Mouse (Mus musculus) neural tube, embryonic 15.5 days (tissue): ENCODE data around the gene Elmsan1. TPM values are rescaled to one million over a fixed set of nuclear protein-coding genes. Genes with fewer than 3 reads are reported as not detected.

Experiments
- ATAC-seq: fragments of 200-750 bp; cut with Nextera tagmentation; 2 replicates; pipeline ENCODE4 v1.8.0; 2017; ENCODE audit warnings: mild to moderate bottlenecking, moderate TSS enrichment, moderate library complexity; ENCODE audit not compliant: low FRiP score
- H3K27ac ChIP-seq: fragments of 300-500 bp; sonication (generic); replicated peaks from 2 replicates; pipeline ENCODE4 v1.5.1; 2015; ENCODE audit warnings: mild to moderate bottlenecking, inconsistent platforms
- H3K27me3 ChIP-seq: fragments of 300-500 bp; sonication (generic); replicated peaks from 2 replicates; pipeline ENCODE4 v1.6.1; 2015; ENCODE audit warnings: inconsistent platforms
- H3K36me3 ChIP-seq: fragments of 300-500 bp; sonication (generic); 2 replicates; pipeline ENCODE4 v1.6.1; 2015; ENCODE audit warnings: inconsistent platforms
- H3K4me1 ChIP-seq: fragments of 300-500 bp; sonication (generic); 2 replicates; pipeline ENCODE4 v1.6.1; 2015; ENCODE audit warnings: inconsistent platforms
- H3K4me2 ChIP-seq: fragments of 300-500 bp; sonication (generic); 2 replicates; pipeline ENCODE4 v1.6.1; 2015; ENCODE audit warnings: inconsistent platforms, mild to moderate bottlenecking, moderate library complexity
- H3K4me3 ChIP-seq: fragments of 300-500 bp; sonication (generic); replicated peaks from 2 replicates; pipeline ENCODE4 v1.5.1; 2015; ENCODE audit warnings: mild to moderate bottlenecking, inconsistent platforms
- H3K9ac ChIP-seq: fragments of 300-500 bp; sonication (generic); replicated peaks from 2 replicates; pipeline ENCODE4 v1.6.1; 2015; ENCODE audit warnings: mild to moderate bottlenecking, inconsistent platforms
- H3K9me3 ChIP-seq: fragments of 300-500 bp; sonication (generic); replicated peaks from 2 replicates; pipeline ENCODE4 v1.6.1; 2016; ENCODE audit warnings: inconsistent platforms
- WGBS: fragments of 180-500 bp; shearing (Covaris S2); methylation state at CpG from one replicate; pipeline ENCODE4 v1.1.7; 2015; ENCODE audit warnings: mixed read lengths; 5-methylcytosine and 5-hydroxymethylcytosine counted together
- polyA plus RNA-seq: library from polyadenylated mRNA; unstranded; fragments of >200 nt; fragmentation: Nextera tagmentation; extraction: Ambion mirVana; gene quantifications from 2 replicates; pipeline ENCODE4 v1.2.1, GENCODE M21; 2015

Elmsan1 gene
- polyA plus RNA-seq, 1 experiment from 2014 or later: 4.0 TPM

GRCm38 (mm10) chr12:84165631-84166373 lies 52.9 kb downstream of the Elmsan1 start:
- H3K4me3 ChIP-seq: no peak overlapping the region
- WGBS: 74% methylated on average over 8 of the region's 8 CpGs
- ATAC-seq: no peak
- no peaks in the 10 kb centered on the region for H3K27me3 ChIP-seq
- H3K27ac ChIP-seq: no peak overlapping the region
- H3K4me1 ChIP-seq: no peaks in the 10 kb centered on the region
- H3K36me3 ChIP-seq: peaks cover 4% of the 10 kb centered on the region; the same call in 1 of the 2 replicates
- no peaks in the 10 kb centered on the region for H3K9me3 ChIP-seq
- no peak overlapping the region for H3K4me2 ChIP-seq
- H3K9ac ChIP-seq: no peak overlapping the region

- Histone ChIP-seq H3K9me3 (no peaks in the 10 kb centered on the region), H3K4me1 (no peaks in the 10 kb centered on the region), H3K27me3 (no peaks in the 10 kb centered on the region), H3K27ac (no peak overlapping the region), H3K4me2 (no peak overlapping the region), H3K36me3 (peaks cover 19% of the 10 kb centered on the region), H3K9ac (no peak overlapping the region), H3K4me3 (no peak overlapping the region)
- no peak for ATAC-seq
- WGBS: 75% methylated on average over 11 of the region's 11 CpGs
Observed at GRCm38 (mm10) chr12:84163586-84164110, 55.0 kb downstream of the Elmsan1 start.

GRCm38 (mm10) chr12:84163133-84163532 lies 55.5 kb downstream of the Elmsan1 start:
- no peak overlapping the region for H3K4me3 ChIP-seq
- 91% methylated on average over 9 of the region's 9 CpGs for WGBS
- H3K9ac ChIP-seq: no peak overlapping the region
- no peak overlapping the region for H3K27ac ChIP-seq
- no peak for ATAC-seq
- no peaks in the 10 kb centered on the region for H3K4me1 ChIP-seq
- no peaks in the 10 kb centered on the region for H3K27me3 ChIP-seq
- peaks cover 24% of the 10 kb centered on the region for H3K36me3 ChIP-seq
- H3K9me3 ChIP-seq: no peaks in the 10 kb centered on the region
- H3K4me2 ChIP-seq: no peak overlapping the region

- Histone ChIP-seq H3K4me1 (no peaks in the 10 kb centered on the region), H3K9me3 (no peaks in the 10 kb centered on the region), H3K36me3 (peaks cover 30% of the 10 kb centered on the region), H3K9ac (no peak overlapping the region), H3K27me3 (no peaks in the 10 kb centered on the region), H3K4me2 (no peak overlapping the region), H3K27ac (no peak overlapping the region), H3K4me3 (no peak overlapping the region)
- no peak for ATAC-seq
- WGBS: 76% methylated on average over 14 of the region's 14 CpGs
Observed at GRCm38 (mm10) chr12:84161616-84162433, 56.9 kb downstream of the Elmsan1 start.

- H3K9ac ChIP-seq: no peak overlapping the region
- H3K27me3 ChIP-seq: no peaks in the 10 kb centered on the region
- peaks cover 37% of the 10 kb centered on the region for H3K36me3 ChIP-seq
- H3K27ac ChIP-seq: no peak overlapping the region
- no peaks in the 10 kb centered on the region for H3K4me1 ChIP-seq
- 85% methylated on average over 8 of the region's 8 CpGs for WGBS
- ATAC-seq: no peak
- H3K4me2 ChIP-seq: no peak overlapping the region
- H3K9me3 ChIP-seq: no peaks in the 10 kb centered on the region
- H3K4me3 ChIP-seq: no peak overlapping the region
Observed at GRCm38 (mm10) chr12:84161116-84161515, 57.6 kb downstream of the Elmsan1 start.

DNA sequence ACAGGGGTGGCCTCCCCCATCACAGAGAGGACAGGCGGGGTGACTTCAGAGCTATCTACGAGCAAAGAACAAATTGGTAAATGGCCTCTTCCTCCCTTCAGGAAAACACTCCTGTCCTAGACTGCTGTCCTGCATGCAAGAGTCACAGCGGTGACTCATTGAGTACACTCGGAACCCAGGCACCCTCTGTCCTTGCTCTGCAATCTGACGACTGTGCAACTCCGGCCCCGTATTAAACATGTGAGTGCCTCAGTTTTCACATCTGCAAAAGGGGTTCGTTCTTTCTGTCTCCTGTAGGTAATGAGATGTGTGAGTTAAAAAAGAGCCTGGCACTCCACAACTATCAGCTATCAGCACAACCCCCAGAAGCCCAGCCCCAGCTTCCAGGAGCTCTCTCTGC lies 58.2 kb downstream of the Elmsan1 start:
- Histone ChIP-seq H3K9ac (no peak overlapping the region), H3K9me3 (no peaks in the 10 kb centered on the region), H3K27ac (no peak overlapping the region), H3K4me1 (no peaks in the 10 kb centered on the region), H3K4me2 (no peak overlapping the region), H3K36me3 (peaks cover 39% of the 10 kb centered on the region), H3K27me3 (no peaks in the 10 kb centered on the region), H3K4me3 (no peak overlapping the region)
- ATAC-seq: no peak
- WGBS: 96% methylated on average over 8 of the region's 8 CpGs

GRCm38 (mm10) chr12:84158156-84158555 lies 60.5 kb downstream of the Elmsan1 start:
- Histone ChIP-seq H3K9ac (no peak overlapping the region), H3K27ac (no peak overlapping the region), H3K4me2 (no peak overlapping the region), H3K27me3 (no peaks in the 10 kb centered on the region), H3K9me3 (no peaks in the 10 kb centered on the region), H3K4me3 (no peak overlapping the region), H3K4me1 (no peaks in the 10 kb centered on the region), H3K36me3 (peaks cover 44% of the 10 kb centered on the region)
- ATAC-seq: no peak
- WGBS: 90% methylated on average over 14 of the region's 14 CpGs

DNA sequence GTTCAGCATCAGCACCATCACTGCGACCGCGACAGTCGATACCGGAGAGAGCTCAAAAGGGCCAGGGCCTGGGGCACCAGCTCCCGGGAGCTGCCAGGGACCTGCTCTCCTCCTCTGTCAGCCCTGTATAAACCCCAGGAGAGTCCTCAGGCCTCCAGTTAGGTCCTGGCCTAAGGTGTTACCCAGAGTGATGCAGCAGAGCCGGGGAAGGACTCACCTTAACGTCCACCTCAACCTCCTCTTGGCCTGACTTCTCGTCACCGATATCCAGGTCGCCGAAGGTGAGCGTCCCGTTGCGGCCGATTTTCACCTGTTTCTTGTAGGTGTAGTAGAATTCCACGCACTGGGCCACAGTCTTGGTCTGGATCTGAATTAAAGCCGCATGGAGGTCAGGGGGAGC lies 62.5 kb downstream of the Elmsan1 start:
- Histone ChIP-seq H3K27me3 (no peaks in the 10 kb centered on the region), H3K27ac (no peak overlapping the region), H3K4me2 (no peak overlapping the region), H3K36me3 (peaks cover 51% of the 10 kb centered on the region), H3K9ac (no peak overlapping the region), H3K4me1 (no peaks in the 10 kb centered on the region), H3K9me3 (no peaks in the 10 kb centered on the region), H3K4me3 (no peak overlapping the region)
- 94% methylated on average over 18 of the region's 18 CpGs for whole genome bisulfite sequencing
- ATAC-seq: no peak

- Histone ChIP-seq H3K4me1 (no peaks in the 10 kb centered on the region), H3K9ac (no peak overlapping the region), H3K9me3 (no peaks in the 10 kb centered on the region), H3K4me2 (no peak overlapping the region), H3K4me3 (no peak overlapping the region), H3K36me3 (peaks cover 51% of the 10 kb centered on the region), H3K27me3 (no peaks in the 10 kb centered on the region), H3K27ac (no peak overlapping the region)
- ATAC-seq: no peak
- WGBS: 74% methylated on average over 2 of the region's 2 CpGs
Observed at GRCm38 (mm10) chr12:84155523-84155871, 63.2 kb downstream of the Elmsan1 start.

- no peak overlapping the region for H3K27ac ChIP-seq
- no peak overlapping the region for H3K4me3 ChIP-seq
- no peaks in the 10 kb centered on the region for H3K9me3 ChIP-seq
- H3K36me3 ChIP-seq: peaks cover 48% of the 10 kb centered on the region
- no peak overlapping the region for H3K9ac ChIP-seq
- H3K27me3 ChIP-seq: no peaks in the 10 kb centered on the region
- ATAC-seq: no peak
- no peak overlapping the region for H3K4me2 ChIP-seq
- peaks cover 2% of the 10 kb centered on the region for H3K4me1 ChIP-seq
- WGBS: 77% methylated on average over 11 of the region's 11 CpGs
Observed at GRCm38 (mm10) chr12:84154786-84155522, 63.7 kb downstream of the Elmsan1 start.

- no peak overlapping the region for H3K9ac ChIP-seq
- 82% methylated on average over 6 of the region's 6 CpGs for WGBS
- no peaks in the 10 kb centered on the region for H3K9me3 ChIP-seq
- H3K4me1 ChIP-seq: peaks cover 13% of the 10 kb centered on the region
- H3K4me3 ChIP-seq: no peak overlapping the region
- ATAC-seq: no peak
- peaks cover 33% of the 10 kb centered on the region for H3K36me3 ChIP-seq
- H3K27me3 ChIP-seq: no peaks in the 10 kb centered on the region
- H3K27ac ChIP-seq: no peak overlapping the region
- no peak overlapping the region for H3K4me2 ChIP-seq
Observed at GRCm38 (mm10) chr12:84153414-84153813, 65.3 kb downstream of the Elmsan1 start.
